Mouse (Mus musculus): ENCODE data around the gene Clasp1. TPM values are rescaled to one million over a fixed set of nuclear protein-coding genes. Genes with fewer than 3 reads are reported as not detected.

Clasp1 gene
- total RNA-seq (2017): 49.1 and 70.8 TPM in 2 replicates

- ATAC-seq (replicated peaks; ENCODE audit: low read depth, poor library complexity, severe bottlenecking): peak; percentile 91
Observed at GRCm38 (mm10) chr1:118388757-118389453, at the start of gene Clasp1. TSS of gene Clasp1 (plus strand) at chr1:118389058.

GRCm38 (mm10) chr1:118343649-118344435, 45.0 kb upstream of the Clasp1 start:
- no peak for ATAC-seq (replicated peaks; ENCODE audit: low read depth, poor library complexity, severe bottlenecking)

- no peak for ATAC-seq (replicated peaks; ENCODE audit: low read depth, poor library complexity, severe bottlenecking)
Observed at GRCm38 (mm10) chr1:118349922-118350321, 38.9 kb upstream of the Clasp1 start.

GRCm38 (mm10) chr1:118359071-118359761, 29.6 kb upstream of the Clasp1 start:
- no peak for ATAC-seq (replicated peaks; ENCODE audit: low read depth, poor library complexity, severe bottlenecking)

- ATAC-seq (replicated peaks; ENCODE audit: low read depth, poor library complexity, severe bottlenecking): peak; percentile 70
Observed at GRCm38 (mm10) chr1:118367970-118368369, 20.9 kb upstream of the Clasp1 start.

- ATAC-seq (replicated peaks; ENCODE audit: low read depth, poor library complexity, severe bottlenecking): no peak
Observed at GRCm38 (mm10) chr1:118368721-118369461, 20.0 kb upstream of the Clasp1 start.

GRCm38 (mm10) chr1:118377784-118378183, 11.1 kb upstream of the Clasp1 start:
- no peak for ATAC-seq (replicated peaks; ENCODE audit: low read depth, poor library complexity, severe bottlenecking)

- no peak for ATAC-seq (replicated peaks; ENCODE audit: low read depth, poor library complexity, severe bottlenecking)
Observed at GRCm38 (mm10) chr1:118380105-118380786, 8.6 kb upstream of the Clasp1 start.

GRCm38 (mm10) chr1:118388127-118388756, 616 bp upstream of the Clasp1 start:
- peak; percentile 61 for ATAC-seq (replicated peaks; ENCODE audit: low read depth, poor library complexity, severe bottlenecking)

GRCm38 (mm10) chr1:118389454-118390265, 802 bp downstream of the Clasp1 start:
- no peak; the same call in 1 of the 2 replicates for ATAC-seq (replicated peaks; ENCODE audit: low read depth, poor library complexity, severe bottlenecking)

- no peak for ATAC-seq (replicated peaks; ENCODE audit: low read depth, poor library complexity, severe bottlenecking)
Observed at GRCm38 (mm10) chr1:118390266-118390660, 1.4 kb downstream of the Clasp1 start.

- no peak for ATAC-seq (replicated peaks; ENCODE audit: low read depth, poor library complexity, severe bottlenecking)
Observed at GRCm38 (mm10) chr1:118390871-118391387, 2.1 kb downstream of the Clasp1 start.

GRCm38 (mm10) chr1:118392246-118392645, 3.4 kb downstream of the Clasp1 start:
- ATAC-seq (replicated peaks; ENCODE audit: low read depth, poor library complexity, severe bottlenecking): no peak

- no peak for ATAC-seq (replicated peaks; ENCODE audit: low read depth, poor library complexity, severe bottlenecking)
Observed at GRCm38 (mm10) chr1:118393916-118394315, 5.1 kb downstream of the Clasp1 start.

- ATAC-seq (replicated peaks; ENCODE audit: low read depth, poor library complexity, severe bottlenecking): no peak
Observed at GRCm38 (mm10) chr1:118397866-118398265, 9.0 kb downstream of the Clasp1 start.

GRCm38 (mm10) chr1:118398567-118398966, 9.7 kb downstream of the Clasp1 start:
- no peak for ATAC-seq (replicated peaks; ENCODE audit: low read depth, poor library complexity, severe bottlenecking)

GRCm38 (mm10) chr1:118399625-118400310, 10.9 kb downstream of the Clasp1 start:
- ATAC-seq (replicated peaks; ENCODE audit: low read depth, poor library complexity, severe bottlenecking): 0 out of 2 replicates have a peak, but pooled peaks have one; percentile 9
